Mouse (Mus musculus): ENCODE results near the gene Mast3.

DNA sequence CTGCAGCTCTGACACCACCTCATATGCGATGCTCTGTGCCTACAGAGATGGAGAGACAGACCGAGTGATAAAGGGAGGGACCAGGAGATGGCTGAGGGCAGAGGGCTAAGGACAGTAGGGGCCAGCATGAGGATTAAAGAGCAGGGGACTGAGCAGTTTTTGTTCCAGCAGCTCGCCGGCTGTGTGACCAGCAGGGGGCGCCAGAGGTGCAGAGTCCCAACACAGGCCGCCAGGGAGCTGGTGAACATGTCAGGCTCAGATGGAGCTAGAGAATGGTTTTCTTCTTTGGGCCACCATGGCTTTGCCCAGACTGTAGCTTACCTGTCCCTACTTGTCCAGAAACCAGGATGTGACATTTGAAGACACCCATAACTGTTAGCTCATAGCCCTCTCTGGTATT, 39.7 kb upstream of the Mast3 start:
- TF ChIP-seq CTCF (IDR thresholded peaks at IDR 0.05; ENCODE audit: insufficient read depth, low read length) (peak; percentile 79), POLR2A (IDR thresholded peaks at IDR 0.05; ENCODE audit: borderline replicate concordance, extremely low read depth, low read depth, low read length) (no peak)
